Mouse (Mus musculus) testis, adult 2 months (tissue): Measurements from ENCODE around the gene Wnt5b. TPM values are rescaled to one million over a fixed set of nuclear protein-coding genes. Genes with fewer than 3 reads are reported as not detected.

ENCODE experiments used
- H3K27ac ChIP-seq: fragments of 200-500 bp; 2 replicates; pipeline ENCODE4 v1.5.1; 2012; ENCODE audit warnings: low read depth, low read length; ENCODE audit not compliant: control insufficient read depth, insufficient read depth
- H3K27me3 ChIP-seq: fragments of 200-500 bp; 2 replicates; pipeline ENCODE4 v1.6.1; 2012; ENCODE audit warnings: mild to moderate bottlenecking, low read length, moderate library complexity; ENCODE audit not compliant: control insufficient read depth, insufficient read depth
- H3K36me3 ChIP-seq: fragments of 200-500 bp; 2 replicates; pipeline ENCODE4 v1.6.1; 2012; ENCODE audit warnings: mild to moderate bottlenecking, low read length; ENCODE audit not compliant: control insufficient read depth, insufficient read depth
- H3K4me1 ChIP-seq: fragments of 200-500 bp; 2 replicates; pipeline ENCODE4 v1.6.1; 2012; ENCODE audit warnings: low read length; ENCODE audit not compliant: control insufficient read depth, insufficient read depth
- H3K4me3 ChIP-seq: fragments of 200-500 bp; 2 replicates; pipeline ENCODE4 v1.5.1; 2012; ENCODE audit warnings: low read depth, mild to moderate bottlenecking, low read length, moderate library complexity, mixed read lengths; ENCODE audit not compliant: control insufficient read depth
- CTCF ChIP-seq: fragments of 200-500 bp; IDR thresholded peaks from 2 replicates; pipeline ENCODE4 v1.5.1; 2012; ENCODE audit warnings: low read depth, mild to moderate bottlenecking, inconsistent platforms, low read length, moderate library complexity; ENCODE audit not compliant: control insufficient read depth, insufficient read depth, insufficient replicate concordance
- POLR2A ChIP-seq: fragments of 200-500 bp; IDR thresholded peaks from 2 replicates; pipeline ENCODE4 v1.6.1; 2012; ENCODE audit warnings: low read depth, mild to moderate bottlenecking, inconsistent platforms, low read length, moderate library complexity; ENCODE audit not compliant: control insufficient read depth
- polyA plus RNA-seq: library from polyadenylated mRNA; depleted of rRNA; stranded (reverse); fragments of >200 nt; gene quantifications from 2 replicates; pipeline ENCODE4 v1.2.3, GENCODE M21; 2012; rRNA removed

The Wnt5b gene
- polyA plus RNA-seq, 1 experiment = 3.8 TPM

GRCm38 (mm10) chr6:119386421-119386820 lies 157.7 kb downstream of the Wnt5b start:
- H3K27me3 ChIP-seq = no peaks in the 10 kb centered on the region
- no peak overlapping the region for H3K4me3 ChIP-seq
- peaks cover 2% of the 10 kb centered on the region for H3K4me1 ChIP-seq
- H3K27ac ChIP-seq = no peak overlapping the region
- TF ChIP-seq POLR2A (no peak), CTCF (no peak)
- H3K36me3 ChIP-seq = no peaks in the 10 kb centered on the region

GRCm38 (mm10) chr6:119385668-119386067 lies 158.5 kb downstream of the Wnt5b start:
- TF ChIP-seq CTCF (no peak), POLR2A (no peak)
- Histone ChIP-seq H3K27me3 (no peaks in the 10 kb centered on the region), H3K36me3 (no peaks in the 10 kb centered on the region), H3K4me1 (peaks cover 2% of the 10 kb centered on the region), H3K4me3 (no peak overlapping the region), H3K27ac (no peak overlapping the region)

Other genes with a start within 250 kb of the Wnt5b start
- 0.10 and 0.17 TPM in 2 replicates for gene Lrtm2, start 213.6 kb downstream of the Wnt5b start, polyA plus RNA-seq
- 20.8 and 22.0 TPM in 2 replicates for gene Adipor2, start 126.6 kb downstream of the Wnt5b start, polyA plus RNA-seq
- 21.6 and 21.8 TPM in 2 replicates for gene Fbxl14, start 64.7 kb downstream of the Wnt5b start, polyA plus RNA-seq